In the genomic region with DNA sequence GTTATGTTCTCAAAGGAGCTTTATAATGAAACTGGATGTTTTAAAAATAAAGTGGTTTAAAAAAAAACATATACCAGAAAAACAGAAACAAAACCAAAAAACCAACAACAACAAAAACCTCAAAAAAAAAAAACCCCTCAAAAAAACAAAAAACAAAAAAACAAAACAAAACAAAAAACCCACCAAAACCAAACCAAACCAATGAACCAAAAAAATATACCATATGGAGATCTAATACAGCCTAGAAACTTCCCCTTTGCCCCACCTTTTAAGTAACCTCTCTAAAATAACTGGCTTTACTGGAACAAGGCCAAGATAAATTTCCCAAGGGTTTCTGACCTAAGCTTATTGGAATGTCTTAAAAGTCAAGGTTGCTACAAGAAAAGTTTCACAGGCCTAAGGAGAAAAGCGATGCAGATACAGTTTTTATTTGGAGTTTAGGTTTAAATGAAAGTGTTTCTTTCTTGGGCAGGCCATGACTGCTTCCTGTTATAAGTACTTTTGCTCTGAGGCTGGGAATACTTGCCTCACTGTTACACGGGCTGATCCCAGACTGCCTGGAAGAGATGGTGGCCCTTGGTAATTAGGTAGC, we compare ENCODE assay signal across 8 mouse cellular contexts. TPM values are rescaled to one million over a fixed set of nuclear protein-coding genes. Genes with fewer than 3 reads are reported as not detected.
DNase-seq lines count a peak whose midpoint lies in the region; ATAC-seq and TF ChIP-seq lines count a peak whose summit lies in the region.

No protein-coding gene starts in this region.

- no peak overlapping the region for H3K4me2 ChIP-seq in kidney, embryonic 15.5 days
- H3K4me2 ChIP-seq in embryonic facial prominence, embryonic 15.5 days (replicated peaks): no peak overlapping the region
- peak overlapping the region; percentile 57; the same call in 1 of the 2 replicates for H3K4me2 ChIP-seq in liver, embryonic 14.5 days (ENCODE audit: low read depth)

- H3K27ac ChIP-seq in kidney, embryonic 15.5 days: peak overlapping the region; percentile 65
- 0 out of 2 replicates have a peak overlapping the region, but pooled peaks have one; percentile 34 for H3K27ac ChIP-seq in embryonic facial prominence, embryonic 15.5 days (replicated peaks)
- H3K27ac ChIP-seq in liver, embryonic 14.5 days: peak overlapping the region; percentile 88

- peaks cover 66% of the 10 kb centered on the region for H3K36me3 ChIP-seq in kidney, embryonic 15.5 days
- H3K36me3 ChIP-seq in embryonic facial prominence, embryonic 15.5 days: peaks cover 56% of the 10 kb centered on the region
- H3K36me3 ChIP-seq in liver, embryonic 14.5 days (replicated peaks; ENCODE audit: control insufficient read depth, insufficient read depth, low read depth): peaks cover 54% of the 10 kb centered on the region

- H3K4me1 ChIP-seq in kidney, embryonic 15.5 days: peaks cover 47% of the 10 kb centered on the region
- peaks cover 37% of the 10 kb centered on the region for H3K4me1 ChIP-seq in embryonic facial prominence, embryonic 15.5 days
- H3K4me1 ChIP-seq in liver, embryonic 14.5 days (replicated peaks; ENCODE audit: control insufficient read depth in 2 of 2, insufficient read depth in 2 of 2, low read length in 1 of 2): peaks cover 45 to 47% of the 10 kb centered on the region in 2 experiments

- 40% methylated on average over 2 of the region's 2 CpGs for WGBS in kidney, embryonic 15.5 days
- 28% methylated on average over 2 of the region's 2 CpGs for WGBS in embryonic facial prominence, embryonic 15.5 days
- WGBS in liver, embryonic 14.5 days (ENCODE audit: insufficient replicate concordance): 69% methylated on average over 2 of the region's 2 CpGs

- H3K9ac ChIP-seq in kidney, embryonic 15.5 days: no peak overlapping the region
- no peak overlapping the region for H3K9ac ChIP-seq in embryonic facial prominence, embryonic 15.5 days
- H3K9ac ChIP-seq in liver, embryonic 14.5 days (replicated peaks): no peak overlapping the region; the same call in 1 of the 2 replicates

- no peaks in the 10 kb centered on the region for H3K27me3 ChIP-seq in kidney, embryonic 15.5 days
- no peaks in the 10 kb centered on the region for H3K27me3 ChIP-seq in embryonic facial prominence, embryonic 15.5 days
- no peaks in the 10 kb centered on the region for H3K27me3 ChIP-seq in liver, embryonic 14.5 days (ENCODE audit: control insufficient read depth, insufficient read depth, low read length)

- H3K4me3 ChIP-seq in kidney, embryonic 15.5 days (replicated peaks): no peak overlapping the region
- no peak overlapping the region for H3K4me3 ChIP-seq in embryonic facial prominence, embryonic 15.5 days (replicated peaks)
- no peak overlapping the region for H3K4me3 ChIP-seq in liver, embryonic 14.5 days (ENCODE audit: insufficient read depth in 1 of 2, low read depth in 2 of 2, low read length in 2 of 2)

- no peak for TF ChIP-seq CTCF in liver, embryonic 14.5 days (IDR thresholded peaks at IDR 0.05; ENCODE audit: low read depth)

- ATAC-seq in kidney, embryonic 15.5 days (replicated peaks; ENCODE audit: low FRiP score): no peak
- no peak for ATAC-seq in embryonic facial prominence, embryonic 15.5 days (ENCODE audit: insufficient number of reproducible peaks, low FRiP score, low TSS enrichment, low read depth)
- no peak for ATAC-seq in liver, embryonic 14.5 days (ENCODE audit: insufficient read depth)

- peaks cover 7% of the 10 kb centered on the region; the same call in 1 of the 2 replicates for H3K9me3 ChIP-seq in kidney, embryonic 15.5 days (replicated peaks)
- peaks cover 7% of the 10 kb centered on the region; the same call in 1 of the 2 replicates for H3K9me3 ChIP-seq in embryonic facial prominence, embryonic 15.5 days (replicated peaks)
- H3K9me3 ChIP-seq in liver, embryonic 14.5 days (ENCODE audit: control insufficient read depth, low read length): peaks cover 7% of the 10 kb centered on the region

- TF ChIP-seq EP300 in liver, embryonic 14.5 days (IDR thresholded peaks at IDR 0.05; ENCODE audit: low read depth): no peak

- DNase-seq in kidney, adult 18-20 months: no peak
- peak; percentile 73 for DNase-seq in NIH3T3 (ENCODE audit: low read depth)
- no peak for DNase-seq in liver, embryonic 14.5 days (ENCODE audit: low read depth in 3 of 3, low spot score in 3 of 3)
- DNase-seq in left cerebral cortex, adult 11 months (ENCODE audit: low spot score): no peak
- DNase-seq in left cerebral cortex, postnatal 4 days: no peak
- no peak for DNase-seq in frontal cortex, postnatal 10 days (ENCODE audit: low spot score in 2 of 2)

- intact Hi-C loops in left cerebral cortex, postnatal 4 days (cut with DNase I): no loop called here

RNA-seq across cellular contexts. Expression of gene Tpm1, which starts 12.6 kb away (rescaled TPM):
- 533 and 589 TPM in 2 replicates for polyA plus RNA-seq in kidney, embryonic 15.5 days (2015; fragmentation: Nextera tagmentation; extraction: Ambion mirVana)
- 870 and 880 TPM in 2 replicates for polyA plus RNA-seq in embryonic facial prominence, embryonic 15.5 days (2015; fragmentation: Nextera tagmentation; extraction: Ambion mirVana)
- polyA plus RNA-seq in liver, embryonic 14.5 days (2012; rRNA removed): 49.2 and 87.4 TPM in 2 replicates
- 113 and 116 TPM in 2 replicates for polyA plus RNA-seq in liver, embryonic 14.5 days (2014; fragmentation: Nextera tagmentation; extraction: Ambion mirVana)
- total RNA-seq in left cerebral cortex, postnatal 4 days (2021): 100 to 1,000 TPM; 147 to 152 TPM

Comparison
In these comparisons a context has a peak if more than half of its experiments do, and no peak if none do; other contexts are left out.
1. H3K27ac ChIP-seq: peak in every context shown above with its lines; median percentile 88 in liver, embryonic 14.5 days; 65 in kidney, embryonic 15.5 days; 34 in embryonic facial prominence, embryonic 15.5 days.